Mouse (Mus musculus) lung, adult 2 months (tissue): ENCODE data around the gene Kank1. TPM values are rescaled to one million over a fixed set of nuclear protein-coding genes. Genes with fewer than 3 reads are reported as not detected.

Source experiments
- DNase-seq: peaks from one replicate; pipeline ENCODE4 v3.0.0; 2022
- H3K4me1 ChIP-seq: fragments of 200-500 bp; 2 replicates; pipeline ENCODE4 v1.6.1; 2011; ENCODE audit warnings: low read length; ENCODE audit not compliant: control insufficient read depth, insufficient read depth
- H3K4me3 ChIP-seq: fragments of 200-500 bp; replicated peaks from 2 replicates; pipeline ENCODE3; 2011; ENCODE audit warnings: low read depth, mild to moderate bottlenecking, control low read depth, low read length; ENCODE audit errors: extremely low read depth
- CTCF ChIP-seq: fragments of 200-500 bp; IDR thresholded peaks from 2 replicates; pipeline ENCODE4 v1.5.1; 2011; ENCODE audit warnings: mild to moderate bottlenecking, low read length, control low read depth; ENCODE audit not compliant: insufficient read depth
- POLR2A ChIP-seq: fragments of 200-500 bp; IDR thresholded peaks from 2 replicates; pipeline ENCODE4 v1.6.1; 2011; ENCODE audit warnings: low read depth, mild to moderate bottlenecking, control low read depth, low read length, borderline replicate concordance; ENCODE audit errors: extremely low read depth
- WGBS: fragments of 180-500 bp; shearing (Covaris S2); methylation state at CpG from one replicate; pipeline ENCODE4 v1.1.7; 2018; 5-methylcytosine and 5-hydroxymethylcytosine counted together
- polyA plus RNA-seq: library from polyadenylated mRNA; depleted of rRNA; stranded (reverse); fragments of >200 nt; gene quantifications from 2 replicates; pipeline ENCODE4 v1.2.3, GENCODE M21; 2012

Kank1 gene
- polyA plus RNA-seq, 1 experiment, result 38.2 TPM

DNA sequence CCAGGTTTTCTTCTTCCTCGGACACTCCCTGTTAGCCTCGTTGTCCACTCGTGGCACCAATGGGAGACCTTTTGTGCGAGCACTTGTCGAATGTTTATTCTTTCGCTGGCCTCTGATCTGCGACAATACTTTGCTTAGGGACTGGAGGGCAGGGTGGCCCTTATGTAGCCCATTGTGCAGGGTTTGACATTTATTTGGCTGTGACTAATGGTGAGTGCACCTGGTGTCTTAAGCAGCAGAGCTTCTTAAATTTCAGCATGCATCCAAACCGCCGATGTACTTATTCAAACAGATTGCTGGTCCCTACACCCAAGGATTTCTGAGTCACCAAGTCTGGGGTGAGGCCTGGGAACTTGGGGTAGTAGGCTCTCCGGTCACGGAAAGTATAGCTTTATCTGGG lies 120.3 kb downstream of the Kank1 start:
- WGBS, result 67% methylated on average over 11 of the region's 11 CpGs
- no peak for DNase-seq
- Histone ChIP-seq H3K4me1 (no peaks in the 10 kb centered on the region), H3K4me3 (no peak overlapping the region)
- TF ChIP-seq POLR2A, result no peak
- TF ChIP-seq CTCF, result no peak

DNA sequence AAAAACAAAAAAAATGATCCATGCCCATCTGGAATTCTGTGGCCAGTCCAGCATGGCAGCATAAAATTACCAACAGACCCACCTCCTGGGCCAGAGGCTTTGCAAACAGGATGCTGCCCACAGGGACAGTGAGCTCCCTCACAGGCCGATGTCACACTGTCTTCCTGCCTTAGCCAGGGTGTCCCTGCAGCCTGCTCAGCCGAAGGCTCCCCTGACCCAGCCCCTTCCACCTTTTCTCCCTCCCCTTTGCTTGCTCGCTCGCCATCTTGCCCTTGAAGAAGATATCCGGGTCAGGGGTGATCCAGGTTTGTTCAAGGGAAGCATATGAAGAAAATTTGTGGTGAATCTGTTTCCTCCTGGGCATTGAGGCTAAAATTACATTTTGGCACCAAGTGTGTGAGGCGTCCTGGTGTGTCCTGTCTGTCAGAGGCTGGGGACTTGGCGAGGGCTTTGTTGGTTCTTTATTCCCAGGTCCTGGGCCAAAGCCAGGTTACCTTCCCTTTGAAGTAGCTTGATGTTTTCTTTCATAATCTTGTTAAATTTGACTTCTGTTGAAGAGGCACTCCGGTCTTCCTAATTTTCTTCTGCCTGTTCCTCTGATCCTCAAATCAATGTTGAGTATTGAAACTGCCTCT lies 121.8 kb downstream of the Kank1 start:
- 51% methylated on average over 8 of the region's 8 CpGs for WGBS
- TF ChIP-seq POLR2A (no peak), CTCF (no peak)
- Histone ChIP-seq H3K4me1 (no peaks in the 10 kb centered on the region), H3K4me3 (no peak overlapping the region)
- DNase-seq, result no peak

DNA sequence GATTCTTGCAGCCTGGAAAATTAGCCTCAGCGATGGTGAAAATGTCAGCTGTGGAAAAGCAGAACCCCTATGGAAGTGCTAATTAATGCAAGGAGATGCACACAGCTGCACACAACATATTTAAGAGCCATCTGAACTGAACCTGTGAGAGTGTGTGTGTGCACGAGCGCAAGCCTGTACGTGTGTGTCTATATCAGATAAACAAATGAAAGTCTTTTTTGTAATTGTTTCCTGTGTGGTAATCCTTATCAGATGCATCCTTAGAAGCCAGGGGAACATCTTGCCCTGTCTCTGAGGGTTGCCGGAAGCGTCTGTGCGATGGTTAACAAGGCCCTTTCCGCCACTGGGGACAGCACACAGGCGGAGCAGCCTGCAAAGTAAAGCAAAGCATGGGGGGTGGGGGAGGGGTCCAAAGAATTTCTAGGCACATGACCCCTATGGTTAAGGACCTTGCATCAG lies 123.8 kb downstream of the Kank1 start:
- 24% methylated on average over 9 of the region's 9 CpGs for WGBS
- no peak for DNase-seq
- TF ChIP-seq POLR2A (no peak), CTCF (no peak)
- Histone ChIP-seq H3K4me3 (no peak overlapping the region), H3K4me1 (no peaks in the 10 kb centered on the region)

DNA sequence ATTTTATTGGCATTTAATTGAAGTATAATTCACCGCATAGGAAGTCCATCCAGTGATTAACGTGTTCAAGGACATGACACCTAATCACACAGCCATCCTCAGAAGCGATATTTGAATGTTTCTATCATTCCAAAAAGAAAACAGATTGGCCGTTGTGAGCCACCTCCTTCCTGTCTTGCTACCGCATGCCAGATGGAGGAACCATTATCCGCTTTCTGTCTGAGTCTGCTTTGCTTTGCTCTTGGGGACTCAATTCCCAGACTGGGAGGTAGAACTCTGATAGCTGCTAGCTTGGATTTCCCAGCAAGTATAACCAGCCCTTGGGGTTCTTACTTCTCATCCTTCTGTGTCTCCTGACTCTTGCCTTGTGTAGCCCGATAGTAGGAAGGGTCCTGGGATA lies 125.2 kb downstream of the Kank1 start:
- TF ChIP-seq CTCF (no peak), POLR2A (no peak)
- 56% methylated on average over 7 of the region's 7 CpGs for WGBS
- Histone ChIP-seq H3K4me3 (no peak overlapping the region), H3K4me1 (no peaks in the 10 kb centered on the region)
- no peak for DNase-seq

DNA sequence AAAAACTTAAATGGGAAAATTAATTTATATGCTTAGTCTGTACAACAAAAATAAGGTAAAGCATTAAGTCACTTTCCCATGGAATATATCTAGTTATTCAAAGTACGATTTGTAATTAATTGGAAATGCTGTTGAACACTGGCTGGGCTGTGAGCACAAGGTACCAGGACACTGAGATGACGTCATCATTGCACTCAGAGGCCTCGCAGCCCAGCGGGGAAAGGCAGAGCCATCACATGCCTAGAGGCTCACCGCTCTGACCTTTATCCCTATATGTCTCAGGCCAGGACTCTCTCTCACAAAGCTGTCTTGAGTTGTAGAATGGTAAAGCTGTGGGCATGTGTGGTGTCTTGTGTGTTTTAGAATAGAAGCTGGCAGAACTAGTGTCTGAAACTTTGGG lies 128.9 kb downstream of the Kank1 start:
- H3K4me3 ChIP-seq, result no peak overlapping the region
- TF ChIP-seq CTCF (no peak), POLR2A (no peak)
- 73% methylated on average over 5 of the region's 5 CpGs for WGBS
- no peaks in the 10 kb centered on the region for H3K4me1 ChIP-seq
- no peak for DNase-seq

DNA sequence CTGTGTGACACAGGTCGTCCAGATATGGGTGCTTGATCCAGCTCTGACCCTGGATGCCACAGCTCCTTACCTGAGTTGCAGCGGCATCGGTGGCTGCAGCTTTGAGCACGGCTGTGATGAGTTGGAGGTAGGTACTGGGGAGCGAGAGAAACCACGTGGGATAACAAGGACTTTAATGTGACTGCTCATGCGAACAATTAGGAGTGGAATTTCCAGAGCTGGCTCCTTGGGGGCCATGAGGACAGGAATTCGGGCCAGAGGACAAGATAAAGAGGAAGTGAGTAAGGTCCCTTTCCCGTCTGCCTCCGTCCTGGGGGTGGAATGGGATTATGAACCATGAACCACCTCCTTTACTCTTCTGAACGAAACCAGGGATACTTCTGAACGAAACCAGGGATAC lies 129.8 kb downstream of the Kank1 start:
- DNase-seq, result no peak
- 63% methylated on average over 12 of the region's 12 CpGs for WGBS
- Histone ChIP-seq H3K4me1 (no peaks in the 10 kb centered on the region), H3K4me3 (no peak overlapping the region)
- TF ChIP-seq CTCF, result no peak

DNA sequence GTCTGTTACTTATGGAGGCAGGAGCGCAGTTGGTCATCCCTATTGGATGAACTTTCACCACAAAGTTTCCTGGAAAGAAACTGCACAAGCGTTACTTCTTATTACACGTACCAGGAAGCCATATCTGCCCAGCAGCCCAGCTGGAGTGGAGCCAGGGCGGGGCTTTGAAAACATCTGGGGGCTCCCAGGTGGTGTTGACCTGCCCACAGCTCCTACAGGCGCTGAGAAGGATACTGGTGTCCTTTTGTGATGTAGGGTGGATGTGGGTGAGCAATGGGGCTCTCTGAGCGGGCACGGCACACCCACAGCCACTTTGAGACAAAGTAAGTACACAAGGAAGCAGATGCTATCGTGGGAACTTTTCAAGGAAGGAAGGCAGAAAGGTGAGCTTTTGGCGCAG lies 133.7 kb downstream of the Kank1 start:
- 80% methylated on average over 9 of the region's 9 CpGs for WGBS
- no peak for DNase-seq
- no peak overlapping the region for H3K4me3 ChIP-seq

DNA sequence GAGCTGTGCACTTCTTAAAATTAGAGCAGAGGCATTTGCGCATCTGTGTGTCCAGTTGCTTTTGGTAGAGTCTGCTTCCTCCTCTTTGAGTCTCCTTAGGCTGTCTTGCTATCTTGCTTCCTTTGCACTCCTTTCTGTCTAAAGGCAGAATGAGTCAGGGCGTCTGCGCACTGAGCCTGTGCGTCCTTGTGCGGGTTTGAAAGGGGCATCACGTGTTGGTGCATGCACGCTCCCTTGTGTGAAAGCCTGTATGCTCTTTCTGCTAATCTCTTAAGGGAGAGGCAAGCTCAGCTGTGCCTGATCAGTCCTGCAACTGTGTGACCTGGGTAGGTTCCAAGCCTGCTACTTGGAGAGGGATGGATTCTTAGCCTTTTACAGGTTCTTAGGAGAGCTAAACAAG lies 136.0 kb downstream of the Kank1 start:
- H3K4me1 ChIP-seq, result no peaks in the 10 kb centered on the region
- no peak for TF ChIP-seq CTCF
- TF ChIP-seq POLR2A, result no peak
- H3K4me3 ChIP-seq, result no peak overlapping the region
- no peak for DNase-seq
- WGBS, result 77% methylated on average over 7 of the region's 7 CpGs

More for the DNA sequence above, 133.7 kb downstream of the Kank1 start:
- TF ChIP-seq POLR2A, result no peak
- no peak for TF ChIP-seq CTCF
- H3K4me1 ChIP-seq, result no peaks in the 10 kb centered on the region

DNA sequence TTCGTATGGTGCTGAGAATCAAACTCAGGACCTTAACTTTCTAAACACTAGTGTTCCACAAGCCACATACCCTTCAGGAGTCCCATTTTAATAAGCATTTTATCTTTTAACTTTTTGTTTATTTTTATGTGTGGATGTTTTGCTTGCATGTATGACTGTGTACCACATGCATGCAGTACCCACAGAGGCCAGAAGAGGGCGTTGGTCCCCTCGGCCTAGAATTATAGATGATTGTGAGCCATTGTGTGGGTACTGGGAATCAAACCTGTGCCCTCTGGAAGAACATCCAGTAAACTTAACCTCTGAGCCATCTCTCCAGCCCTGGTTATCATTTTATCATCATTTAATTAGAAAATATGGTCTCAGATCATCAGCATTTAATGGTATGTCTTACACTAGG lies 136.8 kb downstream of the Kank1 start:
- 54% methylated on average over 3 of the region's 3 CpGs for WGBS
- Histone ChIP-seq H3K4me1 (no peaks in the 10 kb centered on the region), H3K4me3 (no peak overlapping the region)
- TF ChIP-seq CTCF (no peak), POLR2A (no peak)
- no peak for DNase-seq

DNA sequence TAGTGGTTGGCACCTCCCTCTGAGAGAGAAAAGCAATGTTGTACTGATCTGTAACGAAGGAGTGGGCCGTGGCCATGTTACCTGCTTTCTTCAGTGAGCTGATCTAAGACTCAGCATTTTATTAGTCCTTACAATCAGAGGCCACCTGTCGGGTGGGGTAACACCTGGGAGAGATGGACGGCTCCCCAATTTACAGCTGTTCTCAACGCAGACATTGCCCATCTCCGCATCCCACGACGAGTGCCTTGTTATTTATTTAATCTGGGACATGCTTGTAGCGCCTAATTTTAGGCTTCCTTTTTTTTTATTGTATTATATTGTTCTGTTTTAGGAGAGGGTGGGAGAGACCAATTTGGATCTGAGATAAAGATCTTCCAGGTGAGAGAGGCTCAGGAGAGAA lies 137.4 kb downstream of the Kank1 start:
- TF ChIP-seq CTCF (no peak), POLR2A (no peak)
- H3K4me3 ChIP-seq, result no peak overlapping the region
- no peaks in the 10 kb centered on the region for H3K4me1 ChIP-seq
- WGBS, result 64% methylated on average over 9 of the region's 9 CpGs
- DNase-seq, result no peak

DNA sequence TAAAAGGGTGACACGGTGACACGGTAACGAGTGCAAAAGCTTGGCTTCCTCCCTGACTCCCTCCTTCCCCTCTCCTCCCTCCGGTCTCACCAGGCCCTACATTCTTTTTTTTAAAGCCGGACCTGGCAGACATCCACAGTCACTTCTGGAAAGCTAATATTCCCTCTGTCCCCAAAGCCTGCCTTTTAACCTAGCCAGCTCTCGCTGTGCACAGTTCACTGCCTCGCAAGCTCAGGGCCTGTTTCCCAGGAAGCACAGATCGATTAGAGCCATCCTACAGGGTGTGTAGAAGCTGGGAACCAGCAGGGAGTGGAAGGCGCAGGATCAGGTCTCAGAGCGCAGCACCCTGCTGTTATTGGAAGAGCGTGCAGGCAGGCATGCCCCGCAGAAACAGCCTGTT lies 138.2 kb downstream of the Kank1 start:
- no peak for DNase-seq
- TF ChIP-seq POLR2A, result no peak
- TF ChIP-seq CTCF, result no peak
- WGBS, result 30% methylated on average over 12 of the region's 12 CpGs

More for the DNA sequence above, 138.2 kb downstream of the Kank1 start:
- no peaks in the 10 kb centered on the region for H3K4me1 ChIP-seq
- H3K4me3 ChIP-seq, result no peak overlapping the region
